Mouse (Mus musculus): ENCODE results near the gene Cul7. TPM values are rescaled to one million over a fixed set of nuclear protein-coding genes. Genes with fewer than 3 reads are reported as not detected.
A peak's percentile ranks its signal among the peaks of the same experiment; 100 is the strongest.

The Cul7 gene
- total and polyA plus RNA-seq, 3 experiments: 28.6 to 52.6 (median 36.3) TPM

- DNase-seq: peak; percentile 98
Observed at GRCm38 (mm10) chr17:46704887-46705835, 55.0 kb downstream of the Cul7 start, which contains the start of gene Ppp2r5d. Ppp2r5d (minus strand) TSS chr17:46705111.

GRCm38 (mm10) chr17:46706375-46707089 is 56.4 kb downstream of the Cul7 start:
- no peak for DNase-seq

- peak; percentile 95 for DNase-seq
Observed at GRCm38 (mm10) chr17:46710959-46711597, 60.9 kb downstream of the Cul7 start, which contains the start of gene Pex6. Pex6 (plus strand) TSS chr17:46711463.

- DNase-seq: peak; percentile 78
Observed at GRCm38 (mm10) chr17:46711612-46712271, 61.6 kb downstream of the Cul7 start.

GRCm38 (mm10) chr17:46712442-46712841 is 62.3 kb downstream of the Cul7 start:
- no peak for DNase-seq

GRCm38 (mm10) chr17:46713849-46714248 is 63.7 kb downstream of the Cul7 start:
- DNase-seq: no peak

Other genes starting within 250 kb of the Cul7 start
- under 1 TPM; 0.38 to 0.69 TPM for gene Crip3, start 221.4 kb upstream of the Cul7 start, total RNA-seq (2021)
- gene Crip3, start 221.4 kb upstream of the Cul7 start, polyA plus RNA-seq (2012; rRNA removed): 0.82 and 1.4 TPM in 2 replicates
- gene Slc22a7, start 211.9 kb upstream of the Cul7 start, total RNA-seq (2021): under 1 TPM in 1 of 2 experiments, not detected in 1; 0.37 TPM
- gene Slc22a7, start 211.9 kb upstream of the Cul7 start, polyA plus RNA-seq (2012; rRNA removed): 0.06 TPM in 1 of 2 replicates, not detected in the other
- gene Ttbk1, start 162.7 kb upstream of the Cul7 start, total RNA-seq (2021): under 1 TPM; 0.52 to 0.69 TPM
- 0.53 and 0.70 TPM in 2 replicates for gene Ttbk1, start 162.7 kb upstream of the Cul7 start, polyA plus RNA-seq (2012; rRNA removed)
- gene Dnph1, start 153.6 kb upstream of the Cul7 start, total RNA-seq (2021): 1 to 10 TPM; 3.7 to 6.1 TPM
- 3.6 and 3.7 TPM in 2 replicates for gene Dnph1, start 153.6 kb upstream of the Cul7 start, polyA plus RNA-seq (2012; rRNA removed)
- gene Cul9, start 103.9 kb upstream of the Cul7 start, total RNA-seq (2021): 10 to 100 TPM; 20.0 to 23.1 TPM
- 42.3 and 48.0 TPM in 2 replicates for gene Cul9, start 103.9 kb upstream of the Cul7 start, polyA plus RNA-seq (2012; rRNA removed)
- gene Srf, start 94.2 kb upstream of the Cul7 start, total RNA-seq (2021): 10 to 100 TPM; 35.6 to 45.2 TPM
- 178 and 199 TPM in 2 replicates for gene Srf, start 94.2 kb upstream of the Cul7 start, polyA plus RNA-seq (2012; rRNA removed)
- 1 to 10 TPM; 4.6 to 8.0 TPM for gene Ptk7, start 20.8 kb upstream of the Cul7 start, total RNA-seq (2021)
- 8.6 and 9.2 TPM in 2 replicates for gene Ptk7, start 20.8 kb upstream of the Cul7 start, polyA plus RNA-seq (2012; rRNA removed)
- gene Klc4, start 4.3 kb upstream of the Cul7 start, total RNA-seq (2021): 10 to 100 TPM; 40.9 to 43.1 TPM
- gene Klc4, start 4.3 kb upstream of the Cul7 start, polyA plus RNA-seq (2012; rRNA removed): 25.7 and 29.7 TPM in 2 replicates
- 100 to 1,000 TPM in 1 of 2 experiments, 10 to 100 TPM in 1; 82.9 to 113 TPM for gene Mrpl2, start 4.1 kb upstream of the Cul7 start, total RNA-seq (2021)
- 343 and 456 TPM in 2 replicates for gene Mrpl2, start 4.1 kb upstream of the Cul7 start, polyA plus RNA-seq (2012; rRNA removed)
- gene Rrp36, start 24.0 kb downstream of the Cul7 start, total RNA-seq (2021): 10 to 100 TPM; 24.2 to 28.5 TPM
- gene Rrp36, start 24.0 kb downstream of the Cul7 start, polyA plus RNA-seq (2012; rRNA removed): 21.7 and 23.8 TPM in 2 replicates
- 100 to 1,000 TPM; 106 to 114 TPM for gene Mea1, start 28.5 kb downstream of the Cul7 start, total RNA-seq (2021)
- 44.9 and 50.8 TPM in 2 replicates for gene Mea1, start 28.5 kb downstream of the Cul7 start, polyA plus RNA-seq (2012; rRNA removed)
- 10 to 100 TPM; 57.5 to 64.0 TPM for gene Klhdc3, start 30.6 kb downstream of the Cul7 start, total RNA-seq (2021)
- 78.2 and 100 TPM in 2 replicates for gene Klhdc3, start 30.6 kb downstream of the Cul7 start, polyA plus RNA-seq (2012; rRNA removed)
- gene Ppp2r5d, start 54.8 kb downstream of the Cul7 start, total RNA-seq (2021): 10 to 100 TPM; 42.6 to 50.3 TPM
- 44.2 and 46.1 TPM in 2 replicates for gene Ppp2r5d, start 54.8 kb downstream of the Cul7 start, polyA plus RNA-seq (2012; rRNA removed)
- 10 to 100 TPM; 49.5 to 69.2 TPM for gene Pex6, start 61.1 kb downstream of the Cul7 start, total RNA-seq (2021)
- gene Pex6, start 61.1 kb downstream of the Cul7 start, polyA plus RNA-seq (2012; rRNA removed): 167 and 190 TPM in 2 replicates
- gene Gnmt, start 78.8 kb downstream of the Cul7 start, total RNA-seq (2021): 1 to 10 TPM; 1.2 to 6.5 TPM
- 1.0 and 4.0 TPM in 2 replicates for gene Gnmt, start 78.8 kb downstream of the Cul7 start, polyA plus RNA-seq (2012; rRNA removed)
- 10 to 100 TPM; 53.7 to 59.5 TPM for gene Cnpy3, start 101.9 kb downstream of the Cul7 start, total RNA-seq (2021)
- gene Cnpy3, start 101.9 kb downstream of the Cul7 start, polyA plus RNA-seq (2012; rRNA removed): 53.9 and 56.7 TPM in 2 replicates
- not detected for gene Ptcra, start 113.4 kb downstream of the Cul7 start, total RNA-seq (2021)
- gene Ptcra, start 113.4 kb downstream of the Cul7 start, polyA plus RNA-seq (2012; rRNA removed): 0.27 TPM in 1 of 2 replicates, not detected in the other
- 10 to 100 TPM; 73.1 to 74.1 TPM for gene 2310039H08Rik, start 122.3 kb downstream of the Cul7 start, total RNA-seq (2021)
- 296 and 305 TPM in 2 replicates for gene 2310039H08Rik, start 122.3 kb downstream of the Cul7 start, polyA plus RNA-seq (2012; rRNA removed)
- 10 to 100 TPM; 74.6 to 85.9 TPM for gene Rpl7l1, start 132.3 kb downstream of the Cul7 start, total RNA-seq (2021)
- 6.5 and 8.0 TPM in 2 replicates for gene Rpl7l1, start 132.3 kb downstream of the Cul7 start, polyA plus RNA-seq (2012; rRNA removed)
- 10 to 100 TPM; 22.6 to 25.1 TPM for gene Bicral, start 208.1 kb downstream of the Cul7 start, total RNA-seq (2021)
- 6.1 and 7.7 TPM in 2 replicates for gene Bicral, start 208.1 kb downstream of the Cul7 start, polyA plus RNA-seq (2012; rRNA removed)
- 10 to 100 TPM; 13.1 to 23.8 TPM for gene Tbcc, start 240.3 kb downstream of the Cul7 start, total RNA-seq (2021)
- 17.2 and 18.5 TPM in 2 replicates for gene Tbcc, start 240.3 kb downstream of the Cul7 start, polyA plus RNA-seq (2012; rRNA removed)

Measured in adrenal gland, adult 2 months (tissue).